Mouse (Mus musculus) stomach, embryonic 16.5 days (tissue): ENCODE measurements around the gene Lmf1. TPM values are rescaled to one million over a fixed set of nuclear protein-coding genes. Genes with fewer than 3 reads are reported as not detected.
A peak's percentile ranks its signal among the peaks of the same experiment; 100 is the strongest.

Experiments used
- ATAC-seq: fragments of 200-750 bp; cut with Nextera tagmentation; 2 replicates; pipeline ENCODE4 v1.8.0; 2017; ENCODE audit warnings: moderate number of reproducible peaks, moderate TSS enrichment; ENCODE audit not compliant: insufficient read depth, low FRiP score
- H3K27ac ChIP-seq: fragments of 300-500 bp; sonication (generic); 2 replicates; pipeline ENCODE4 v1.5.1; 2014; ENCODE audit warnings: low read length
- H3K27me3 ChIP-seq: fragments of 300-500 bp; sonication (generic); 2 replicates; pipeline ENCODE4 v1.6.1; 2014; ENCODE audit warnings: low read length, control low read depth, mixed read lengths; ENCODE audit not compliant: control insufficient read depth, insufficient read depth
- H3K36me3 ChIP-seq: fragments of 300-500 bp; sonication (generic); 2 replicates; pipeline ENCODE4 v1.6.1; 2014; ENCODE audit warnings: low read length; ENCODE audit not compliant: control insufficient read depth, insufficient read depth
- H3K4me1 ChIP-seq: fragments of 300-500 bp; sonication (generic); 2 replicates; pipeline ENCODE4 v1.6.1; 2014; ENCODE audit warnings: low read length, control low read depth, mixed read lengths; ENCODE audit not compliant: control insufficient read depth, insufficient read depth
- H3K4me2 ChIP-seq: fragments of 300-500 bp; sonication (generic); 2 replicates; pipeline ENCODE4 v1.6.1; 2014; ENCODE audit warnings: low read depth, low read length, mixed read lengths
- H3K4me3 ChIP-seq: fragments of 300-500 bp; sonication (generic); replicated peaks from 2 replicates; pipeline ENCODE4 v1.5.1; 2014; ENCODE audit warnings: mild to moderate bottlenecking, low read length
- H3K9ac ChIP-seq: fragments of 300-500 bp; sonication (generic); 2 replicates; pipeline ENCODE4 v1.6.1; 2014; ENCODE audit warnings: low read length
- H3K9me3 ChIP-seq: fragments of 300-500 bp; sonication (generic); replicated peaks from 2 replicates; pipeline ENCODE4 v1.6.1; 2016; ENCODE audit warnings: low read length, control low read depth; ENCODE audit not compliant: control insufficient read depth
- WGBS: fragments of 180-500 bp; shearing (Covaris S2); extraction: QIAGEN DNeasy Blood & Tissue Kit; methylation state at CpG from one replicate; pipeline ENCODE4 v1.1.7; 2014; 5-methylcytosine and 5-hydroxymethylcytosine counted together
- polyA plus RNA-seq: library from polyadenylated mRNA; unstranded; fragments of >200 nt; fragmentation: Nextera tagmentation; extraction: Ambion mirVana; gene quantifications from 2 replicates; pipeline ENCODE4 v1.2.1, GENCODE M21; 2015

Lmf1 gene
- polyA plus RNA-seq, 1 experiment from 2014 or later: 28.9 TPM

- Histone ChIP-seq H3K4me2 (no peak overlapping the region), H3K9ac (no peak overlapping the region), H3K27ac (no peak overlapping the region), H3K4me1 (peaks cover 17% of the 10 kb centered on the region), H3K36me3 (no peaks in the 10 kb centered on the region), H3K27me3 (peaks cover 21% of the 10 kb centered on the region), H3K4me3 (no peak overlapping the region), H3K9me3 (no peaks in the 10 kb centered on the region)
- no peak for ATAC-seq
- 78% methylated on average over 13 of the region's 13 CpGs for WGBS
These were observed 11.6 kb upstream of the Lmf1 start for GRCm38 (mm10) chr17:25567261-25567660.

DNA sequence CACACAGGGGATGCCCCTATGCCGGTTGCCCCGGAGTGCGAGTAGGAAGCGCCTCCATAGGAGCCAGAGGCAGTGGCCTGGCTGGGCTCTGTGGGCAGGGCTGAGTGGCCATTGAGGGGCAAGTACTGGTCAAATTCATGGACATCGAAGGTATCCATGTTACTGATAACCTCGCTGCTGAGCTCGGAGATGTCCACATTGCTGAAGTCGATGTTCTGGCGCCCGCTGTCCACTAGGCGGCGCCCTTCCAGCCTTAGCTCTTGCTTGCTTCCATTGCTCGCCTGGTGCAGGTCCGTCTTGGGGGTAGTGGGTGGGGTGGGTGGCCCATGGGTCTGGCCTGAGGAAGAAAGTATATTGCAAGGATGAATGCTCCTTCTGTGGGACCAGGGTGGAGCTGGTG, 11.1 kb upstream of the Lmf1 start:
- H3K4me3 ChIP-seq: no peak overlapping the region
- H3K27me3 ChIP-seq: peaks cover 21% of the 10 kb centered on the region
- peaks cover 17% of the 10 kb centered on the region for H3K4me1 ChIP-seq
- H3K9me3 ChIP-seq: no peaks in the 10 kb centered on the region
- H3K36me3 ChIP-seq: no peaks in the 10 kb centered on the region
- no peak overlapping the region for H3K27ac ChIP-seq
- H3K4me2 ChIP-seq: no peak overlapping the region
- 17% methylated on average over 14 of the region's 14 CpGs for WGBS
- no peak overlapping the region for H3K9ac ChIP-seq
- ATAC-seq: no peak

GRCm38 (mm10) chr17:25568206-25568605, 10.7 kb upstream of the Lmf1 start:
- Histone ChIP-seq H3K36me3 (no peaks in the 10 kb centered on the region), H3K27ac (no peak overlapping the region), H3K9ac (no peak overlapping the region; the same call in 1 of the 2 replicates), H3K4me1 (peaks cover 17% of the 10 kb centered on the region), H3K4me3 (peak overlapping the region; percentile 11; the same call in 1 of the 2 replicates), H3K4me2 (no peak overlapping the region), H3K27me3 (peaks cover 21% of the 10 kb centered on the region), H3K9me3 (no peaks in the 10 kb centered on the region)
- 48% methylated on average over 10 of the region's 10 CpGs for WGBS
- no peak for ATAC-seq

GRCm38 (mm10) chr17:25568880-25569279, 10.0 kb upstream of the Lmf1 start:
- Histone ChIP-seq H3K36me3 (no peaks in the 10 kb centered on the region), H3K4me3 (0 out of 2 replicates have a peak overlapping the region, but pooled peaks have one; percentile 11), H3K27me3 (peaks cover 21% of the 10 kb centered on the region), H3K27ac (no peak overlapping the region), H3K4me1 (peaks cover 17% of the 10 kb centered on the region), H3K4me2 (no peak overlapping the region), H3K9ac (no peak overlapping the region), H3K9me3 (no peaks in the 10 kb centered on the region)
- ATAC-seq: no peak
- WGBS: 74% methylated on average over 11 of the region's 11 CpGs

DNA sequence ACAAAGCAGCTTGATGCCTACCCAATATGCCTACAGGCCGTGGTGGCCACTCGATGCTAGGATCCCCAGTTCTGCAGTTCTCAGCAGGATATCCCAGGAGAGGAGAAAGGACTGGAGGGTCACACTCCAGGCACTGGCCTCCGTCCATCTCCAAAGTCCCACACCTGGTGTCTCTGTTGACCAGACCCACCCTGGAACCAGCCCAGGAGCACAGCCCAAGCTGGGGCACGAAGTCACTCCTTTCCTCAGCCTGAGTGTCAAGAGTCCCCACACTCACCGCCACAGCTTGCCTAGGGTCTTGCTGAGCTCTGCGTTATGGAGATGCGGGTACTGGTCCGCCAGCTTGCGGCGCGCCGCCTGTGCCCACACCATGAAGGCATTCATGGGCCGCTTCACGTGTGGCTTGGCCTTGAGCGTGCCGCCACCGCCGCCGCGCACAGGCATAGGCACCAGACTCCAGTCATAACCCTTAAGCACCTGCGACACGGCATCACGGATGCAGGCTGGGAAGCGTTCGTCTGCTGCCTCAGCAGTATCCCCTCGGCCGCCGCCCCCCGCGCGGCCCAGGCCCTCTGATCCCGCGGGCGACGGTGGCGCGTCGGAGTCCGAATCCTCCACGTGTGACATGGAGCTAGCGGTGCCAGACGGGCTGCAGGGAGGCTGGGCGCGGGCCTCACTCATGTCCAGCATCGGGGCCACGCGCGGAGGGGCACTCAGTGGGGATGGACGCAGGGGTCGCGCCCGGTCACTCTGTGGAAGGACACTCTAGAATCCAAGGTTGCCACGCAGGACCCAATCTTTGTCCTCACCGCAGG, 8.8 kb upstream of the Lmf1 start:
- WGBS: 5% methylated on average over 54 of the region's 54 CpGs
- Histone ChIP-seq H3K27me3 (peaks cover 21% of the 10 kb centered on the region), H3K9me3 (no peaks in the 10 kb centered on the region), H3K4me3 (peak overlapping the region; percentile 43), H3K4me1 (peaks cover 17% of the 10 kb centered on the region), H3K36me3 (no peaks in the 10 kb centered on the region), H3K9ac (peak overlapping the region; percentile 68), H3K4me2 (peak overlapping the region; percentile 95), H3K27ac (no peak overlapping the region)
- ATAC-seq: peak; percentile 2; the same call in 1 of the 2 replicates

- H3K4me2 ChIP-seq: peak within 1 kb of the TSS; percentile 95
- under 1% methylated on average over 61 of the region's 61 CpGs for WGBS
- no peaks in the 10 kb centered on the region for H3K9me3 ChIP-seq
- H3K9ac ChIP-seq: peak within 1 kb of the TSS; percentile 68
- H3K4me1 ChIP-seq: peaks cover 22% of the 10 kb centered on the region
- no peak within 1 kb of the TSS for H3K27ac ChIP-seq
- peaks cover 21% of the 10 kb centered on the region for H3K27me3 ChIP-seq
- ATAC-seq: peak; percentile 86
- no peaks in the 10 kb centered on the region for H3K36me3 ChIP-seq
- H3K4me3 ChIP-seq: peak within 1 kb of the TSS; percentile 43
These were observed 8.0 kb upstream of the Lmf1 start, which contains the start of gene Sox8 for GRCm38 (mm10) chr17:25570648-25571452. TSS of gene Sox8 (minus strand) at chr17:25570686.

DNA sequence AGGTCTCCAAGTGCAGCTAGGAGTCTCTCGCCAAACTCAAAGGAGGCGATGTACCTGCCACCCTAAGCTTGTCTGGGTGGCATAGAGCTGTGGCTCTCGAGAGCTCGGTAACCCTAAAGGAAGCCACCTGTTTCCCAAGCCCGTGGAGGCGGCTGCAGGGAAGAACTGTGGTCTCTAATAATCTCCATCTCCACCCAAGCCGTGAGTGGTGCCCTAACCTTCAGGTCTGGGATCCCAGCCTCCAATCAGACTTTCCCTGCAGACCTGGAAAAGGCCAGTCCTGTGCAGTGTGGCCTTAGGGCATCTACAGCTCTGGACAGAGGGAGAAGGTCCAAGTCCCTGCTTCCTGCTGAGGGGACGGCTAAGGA, 7.4 kb upstream of the Lmf1 start:
- H3K27ac ChIP-seq: no peak overlapping the region
- WGBS: 10% methylated on average over 8 of the region's 8 CpGs
- H3K9me3 ChIP-seq: no peaks in the 10 kb centered on the region
- H3K4me2 ChIP-seq: peak overlapping the region; percentile 95
- H3K4me1 ChIP-seq: peaks cover 22% of the 10 kb centered on the region
- no peaks in the 10 kb centered on the region for H3K36me3 ChIP-seq
- ATAC-seq: no peak
- peaks cover 21% of the 10 kb centered on the region for H3K27me3 ChIP-seq
- peak overlapping the region; percentile 43 for H3K4me3 ChIP-seq
- H3K9ac ChIP-seq: peak overlapping the region; percentile 68

- Histone ChIP-seq H3K4me2 (no peak overlapping the region), H3K4me3 (no peak overlapping the region), H3K4me1 (peaks cover 23% of the 10 kb centered on the region), H3K27me3 (peaks cover 3% of the 10 kb centered on the region), H3K27ac (no peak overlapping the region), H3K9ac (no peak overlapping the region), H3K9me3 (no peaks in the 10 kb centered on the region), H3K36me3 (no peaks in the 10 kb centered on the region)
- no peak for ATAC-seq
- WGBS: 69% methylated on average over 12 of the region's 12 CpGs
These were observed 3.5 kb upstream of the Lmf1 start for GRCm38 (mm10) chr17:25575208-25575971.
